Mouse (Mus musculus) stomach, embryonic 15.5 days (tissue): Measurements from ENCODE around the gene Dtnb. TPM values are rescaled to one million over a fixed set of nuclear protein-coding genes. Genes with fewer than 3 reads are reported as not detected.

Experiments used
- ATAC-seq: fragments of 200-750 bp; cut with Nextera tagmentation; 2 replicates; pipeline ENCODE4 v1.8.0; 2017; ENCODE audit warnings: low read depth, moderate number of reproducible peaks, moderate TSS enrichment; ENCODE audit not compliant: insufficient read depth, low FRiP score
- H3K27ac ChIP-seq: fragments of 300-500 bp; sonication (generic); 2 replicates; pipeline ENCODE4 v1.5.1; 2015; ENCODE audit warnings: mild to moderate bottlenecking, inconsistent platforms
- H3K27me3 ChIP-seq: fragments of 300-500 bp; sonication (generic); replicated peaks from 2 replicates; pipeline ENCODE4 v1.6.1; 2015; ENCODE audit warnings: inconsistent platforms
- H3K36me3 ChIP-seq: fragments of 300-500 bp; sonication (generic); 2 replicates; pipeline ENCODE4 v1.6.1; 2015; ENCODE audit warnings: inconsistent platforms
- H3K4me1 ChIP-seq: fragments of 300-500 bp; sonication (generic); 2 replicates; pipeline ENCODE4 v1.6.1; 2015; ENCODE audit warnings: inconsistent platforms
- H3K4me2 ChIP-seq: fragments of 300-500 bp; sonication (generic); 2 replicates; pipeline ENCODE4 v1.6.1; 2015; ENCODE audit warnings: mild to moderate bottlenecking, inconsistent platforms
- H3K4me3 ChIP-seq: fragments of 300-500 bp; sonication (generic); replicated peaks from 2 replicates; pipeline ENCODE4 v1.5.1; 2015; ENCODE audit warnings: inconsistent platforms
- H3K9ac ChIP-seq: fragments of 300-500 bp; sonication (generic); 2 replicates; pipeline ENCODE4 v1.6.1; 2015; ENCODE audit warnings: inconsistent platforms
- H3K9me3 ChIP-seq: fragments of 300-500 bp; sonication (generic); 2 replicates; pipeline ENCODE4 v1.6.1; 2016; ENCODE audit warnings: inconsistent platforms
- WGBS: fragments of 180-500 bp; shearing (Covaris S2); methylation state at CpG from one replicate; pipeline ENCODE4 v1.1.7; 2015; 5-methylcytosine and 5-hydroxymethylcytosine counted together
- polyA plus RNA-seq: library from polyadenylated mRNA; unstranded; fragments of >200 nt; fragmentation: Nextera tagmentation; extraction: Ambion mirVana; gene quantifications from 2 replicates; pipeline ENCODE4 v1.2.1, GENCODE M21; 2015

The Dtnb gene
- polyA plus RNA-seq, 1 experiment from 2014 or later: 38.3 TPM

- Histone ChIP-seq H3K4me1 (no peaks in the 10 kb centered on the region), H3K9ac (no peak overlapping the region), H3K27ac (no peak overlapping the region), H3K4me3 (no peak overlapping the region), H3K27me3 (no peaks in the 10 kb centered on the region), H3K36me3 (no peaks in the 10 kb centered on the region), H3K9me3 (no peaks in the 10 kb centered on the region), H3K4me2 (no peak overlapping the region)
- WGBS: 88% methylated on average over 4 of the region's 4 CpGs
- no peak for ATAC-seq
These were observed 196.2 kb downstream of the Dtnb start for GRCm38 (mm10) chr12:3768391-3768790.

GRCm38 (mm10) chr12:3770546-3770945 lies 198.4 kb downstream of the Dtnb start:
- Histone ChIP-seq H3K4me1 (no peaks in the 10 kb centered on the region), H3K36me3 (no peaks in the 10 kb centered on the region), H3K27me3 (no peaks in the 10 kb centered on the region), H3K27ac (no peak overlapping the region), H3K4me3 (no peak overlapping the region), H3K9me3 (no peaks in the 10 kb centered on the region), H3K4me2 (no peak overlapping the region), H3K9ac (no peak overlapping the region)
- no peak for ATAC-seq
- 76% methylated on average over 2 of the region's 2 CpGs for WGBS

GRCm38 (mm10) chr12:3771080-3771479 lies 198.9 kb downstream of the Dtnb start:
- no peak for ATAC-seq
- Histone ChIP-seq H3K9me3 (no peaks in the 10 kb centered on the region), H3K27ac (no peak overlapping the region), H3K4me1 (no peaks in the 10 kb centered on the region), H3K4me3 (no peak overlapping the region), H3K36me3 (no peaks in the 10 kb centered on the region), H3K4me2 (no peak overlapping the region), H3K9ac (no peak overlapping the region), H3K27me3 (no peaks in the 10 kb centered on the region)
- 88% methylated on average over 2 of the region's 2 CpGs for WGBS

- H3K36me3 ChIP-seq: no peaks in the 10 kb centered on the region
- H3K4me1 ChIP-seq: no peaks in the 10 kb centered on the region
- H3K9ac ChIP-seq: no peak overlapping the region
- no peaks in the 10 kb centered on the region for H3K9me3 ChIP-seq
- no peak overlapping the region for H3K4me3 ChIP-seq
- no peaks in the 10 kb centered on the region for H3K27me3 ChIP-seq
- WGBS: 84% methylated on average over 3 of the region's 3 CpGs
- H3K27ac ChIP-seq: no peak overlapping the region
- H3K4me2 ChIP-seq: no peak overlapping the region
- ATAC-seq: no peak
These were observed 201.5 kb downstream of the Dtnb start for GRCm38 (mm10) chr12:3773643-3774042.

- Histone ChIP-seq H3K36me3 (no peaks in the 10 kb centered on the region), H3K4me1 (peaks cover 19% of the 10 kb centered on the region), H3K4me3 (no peak overlapping the region), H3K27ac (no peak overlapping the region), H3K4me2 (no peak overlapping the region), H3K9ac (no peak overlapping the region), H3K9me3 (no peaks in the 10 kb centered on the region), H3K27me3 (no peaks in the 10 kb centered on the region)
- no peak for ATAC-seq
- WGBS: 91% methylated on average over 2 of the region's 2 CpGs
These were observed 203.8 kb downstream of the Dtnb start for GRCm38 (mm10) chr12:3776015-3776414.

GRCm38 (mm10) chr12:3777682-3778081 lies 205.5 kb downstream of the Dtnb start:
- Histone ChIP-seq H3K9ac (no peak overlapping the region), H3K4me3 (no peak overlapping the region), H3K27me3 (no peaks in the 10 kb centered on the region), H3K36me3 (no peaks in the 10 kb centered on the region), H3K27ac (no peak overlapping the region), H3K4me2 (no peak overlapping the region), H3K4me1 (peaks cover 35% of the 10 kb centered on the region), H3K9me3 (no peaks in the 10 kb centered on the region)
- 82% methylated on average over 5 of the region's 5 CpGs for WGBS
- no peak for ATAC-seq

- Histone ChIP-seq H3K4me1 (peaks cover 41% of the 10 kb centered on the region), H3K4me3 (no peak overlapping the region), H3K36me3 (no peaks in the 10 kb centered on the region), H3K27ac (no peak overlapping the region), H3K9ac (no peak overlapping the region), H3K27me3 (no peaks in the 10 kb centered on the region), H3K9me3 (no peaks in the 10 kb centered on the region), H3K4me2 (no peak overlapping the region)
- 72% methylated on average over 6 of the region's 6 CpGs for WGBS
- ATAC-seq: no peak
These were observed 206.1 kb downstream of the Dtnb start for GRCm38 (mm10) chr12:3778286-3778685.

- no peak for ATAC-seq
- Histone ChIP-seq H3K9ac (no peak overlapping the region), H3K4me3 (no peak overlapping the region), H3K4me1 (peaks cover 51% of the 10 kb centered on the region), H3K4me2 (no peak overlapping the region), H3K9me3 (no peaks in the 10 kb centered on the region), H3K27ac (peak overlapping the region; percentile 97; the same call in 1 of the 2 replicates), H3K27me3 (no peaks in the 10 kb centered on the region), H3K36me3 (no peaks in the 10 kb centered on the region)
- 46% methylated on average over 2 of the region's 2 CpGs for WGBS
These were observed 207.5 kb downstream of the Dtnb start for GRCm38 (mm10) chr12:3779639-3780038.

GRCm38 (mm10) chr12:3780405-3780891 lies 208.3 kb downstream of the Dtnb start:
- peak; percentile 37; the same call in 1 of the 2 replicates for ATAC-seq
- H3K27me3 ChIP-seq: no peaks in the 10 kb centered on the region
- peak overlapping the region; percentile 38; the same call in 1 of the 2 replicates for H3K4me2 ChIP-seq
- no peak overlapping the region for H3K4me3 ChIP-seq
- no peak overlapping the region for H3K9ac ChIP-seq
- peak overlapping the region; percentile 97 for H3K27ac ChIP-seq
- H3K9me3 ChIP-seq: no peaks in the 10 kb centered on the region
- 9% methylated on average over 8 of the region's 8 CpGs for WGBS
- peaks cover 58% of the 10 kb centered on the region for H3K4me1 ChIP-seq
- no peaks in the 10 kb centered on the region for H3K36me3 ChIP-seq

GRCm38 (mm10) chr12:3780931-3781471 lies 208.8 kb downstream of the Dtnb start:
- H3K4me1 ChIP-seq: peaks cover 62% of the 10 kb centered on the region

GRCm38 (mm10) chr12:3781482-3781881 lies 209.3 kb downstream of the Dtnb start:
- peak; percentile 84 for ATAC-seq
- WGBS: 4% methylated on average over 8 of the region's 8 CpGs
- Histone ChIP-seq H3K27ac (peak overlapping the region; percentile 97), H3K9me3 (no peaks in the 10 kb centered on the region), H3K9ac (0 out of 2 replicates have a peak overlapping the region, but pooled peaks have one; percentile 14), H3K4me2 (peak overlapping the region; percentile 38), H3K4me1 (peaks cover 62% of the 10 kb centered on the region), H3K27me3 (no peaks in the 10 kb centered on the region), H3K36me3 (no peaks in the 10 kb centered on the region), H3K4me3 (no peak overlapping the region)

More at GRCm38 (mm10) chr12:3780931-3781471, 208.8 kb downstream of the Dtnb start:
- 19% methylated on average over 7 of the region's 7 CpGs for WGBS
- peak; percentile 6; the same call in 1 of the 2 replicates for ATAC-seq
- no peaks in the 10 kb centered on the region for H3K36me3 ChIP-seq
- no peaks in the 10 kb centered on the region for H3K9me3 ChIP-seq
- H3K4me2 ChIP-seq: peak overlapping the region; percentile 38
- no peak overlapping the region for H3K4me3 ChIP-seq
- 0 out of 2 replicates have a peak overlapping the region, but pooled peaks have one; percentile 14 for H3K9ac ChIP-seq
- H3K27me3 ChIP-seq: no peaks in the 10 kb centered on the region
- H3K27ac ChIP-seq: peak overlapping the region; percentile 97

GRCm38 (mm10) chr12:3783196-3783825 lies 211.1 kb downstream of the Dtnb start:
- Histone ChIP-seq H3K4me1 (peaks cover 79% of the 10 kb centered on the region), H3K9me3 (no peaks in the 10 kb centered on the region), H3K27me3 (no peaks in the 10 kb centered on the region), H3K27ac (peak overlapping the region; percentile 89; the same call in 1 of the 2 replicates), H3K4me3 (no peak overlapping the region), H3K4me2 (no peak overlapping the region), H3K36me3 (no peaks in the 10 kb centered on the region), H3K9ac (no peak overlapping the region)
- ATAC-seq: no peak
- 41% methylated on average over 3 of the region's 3 CpGs for whole genome bisulfite sequencing
